Mouse (Mus musculus): ENCODE results near the gene Zfp810.
"Not testable (repeated sequence)": the region's sequence is repeated elsewhere in the genome, so short reads cannot be mapped to it uniquely, and the experiment has no call there.

Zfp810 gene

GRCm38 (mm10) chr9:22307156-22307919, at the start of gene Zfp810:
Gene Zfp810 (minus strand): TSS chr9:22307648.
- peak; percentile 97 for DNase-seq (ENCODE audit: low read depth)

GRCm38 (mm10) chr9:22355919-22356318, 48.5 kb upstream of the Zfp810 start:
- no peak for DNase-seq (ENCODE audit: low read depth)

- no peak for DNase-seq (ENCODE audit: low read depth)
Observed at GRCm38 (mm10) chr9:22353901-22354300, 46.5 kb upstream of the Zfp810 start.

DNA sequence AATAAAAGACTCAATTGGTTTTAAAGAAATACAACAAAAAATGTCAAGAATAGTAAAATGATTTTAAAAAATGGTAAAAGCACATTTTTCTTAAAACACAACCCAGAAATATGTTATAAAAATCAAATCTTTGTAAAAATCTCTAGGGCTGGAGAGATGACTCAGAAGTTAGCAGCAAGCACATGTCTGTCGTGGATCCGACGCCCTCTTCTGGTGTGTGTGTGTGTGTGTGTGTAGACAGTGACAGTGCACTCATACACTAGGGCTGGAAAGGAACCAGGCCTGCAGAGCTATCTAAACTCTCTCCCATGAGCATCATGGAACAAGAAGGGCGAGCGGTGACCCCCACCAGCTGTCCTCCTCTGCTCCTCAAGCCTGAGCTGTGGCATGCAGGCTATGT, 46.0 kb upstream of the Zfp810 start:
- no peak for DNase-seq (ENCODE audit: low read depth)

- DNase-seq (ENCODE audit: low read depth): no peak
Observed at GRCm38 (mm10) chr9:22340331-22340730, 32.9 kb upstream of the Zfp810 start.

- no peak for DNase-seq (ENCODE audit: low read depth)
Observed at GRCm38 (mm10) chr9:22337217-22337616, 29.8 kb upstream of the Zfp810 start.

DNA sequence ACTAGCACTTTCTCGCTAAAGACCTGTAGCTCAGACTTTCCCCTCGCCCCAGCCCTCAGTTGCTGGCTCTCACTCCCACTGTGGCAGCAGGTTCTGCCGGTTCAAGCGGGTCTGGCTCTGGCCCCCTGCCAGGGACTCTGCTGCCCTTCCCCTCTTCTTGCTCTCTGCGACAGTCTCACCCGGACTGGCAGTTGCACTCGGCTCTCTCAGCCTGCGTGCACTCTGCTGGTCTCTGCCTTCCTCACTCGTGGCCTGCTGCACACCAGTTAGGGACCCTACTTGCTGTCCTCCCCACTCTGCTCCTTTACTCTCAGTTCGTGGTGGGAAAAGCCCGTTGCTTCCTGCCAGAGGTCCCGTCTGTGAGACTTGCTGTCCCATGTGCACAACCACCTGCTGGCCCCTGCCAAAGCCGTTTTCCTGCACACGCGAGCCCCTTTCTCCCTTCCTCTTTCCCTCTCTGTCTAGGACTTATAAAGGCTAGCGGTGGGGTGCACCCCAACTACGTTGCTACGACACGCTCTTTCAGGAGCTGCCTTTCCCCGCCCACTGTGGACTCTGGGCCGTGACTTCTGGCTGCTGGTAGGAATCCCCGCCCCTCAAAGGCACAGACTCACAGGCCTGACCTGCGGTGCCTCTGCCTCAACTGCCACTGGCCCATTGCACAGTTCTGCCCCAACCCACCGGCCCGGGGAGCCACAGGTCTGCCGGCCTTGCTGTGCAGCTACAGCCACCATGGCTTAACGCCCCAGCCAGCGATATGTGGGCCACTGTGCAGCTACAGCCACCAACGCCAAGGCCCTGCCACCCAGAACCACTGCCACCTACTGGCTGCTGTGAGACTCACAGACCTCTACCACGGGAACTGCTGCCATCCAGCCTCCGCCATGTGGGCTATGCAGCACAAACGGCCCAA, 20.3 kb upstream of the Zfp810 start:
- DNase-seq (ENCODE audit: low read depth): peak; percentile 88

GRCm38 (mm10) chr9:22327099-22327474, 19.6 kb upstream of the Zfp810 start:
- no peak for DNase-seq (ENCODE audit: low read depth)

GRCm38 (mm10) chr9:22324579-22324978, 17.1 kb upstream of the Zfp810 start:
- no peak for DNase-seq (ENCODE audit: low read depth)

- no peak for DNase-seq (ENCODE audit: low read depth)
Observed at GRCm38 (mm10) chr9:22322381-22323211, 15.1 kb upstream of the Zfp810 start.

DNA sequence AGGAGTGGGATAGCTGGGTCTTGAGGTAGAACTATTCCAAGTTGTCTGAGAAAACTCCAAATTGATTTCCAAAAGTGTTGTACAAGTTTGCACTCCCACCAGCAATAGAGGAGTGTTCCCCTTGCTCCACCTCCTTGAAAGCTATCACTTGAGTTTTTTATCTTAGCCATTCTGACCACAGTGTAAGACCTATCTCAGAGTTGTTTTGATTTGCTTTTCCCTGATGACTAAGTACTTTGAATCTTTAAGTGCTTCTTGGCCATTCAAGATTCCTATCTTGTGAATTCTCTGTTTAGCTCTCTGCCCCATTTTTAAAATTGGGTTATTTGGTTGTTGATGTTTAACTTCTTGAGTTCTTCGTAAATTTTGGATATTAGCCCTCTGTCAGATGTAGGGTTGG, 11.7 kb upstream of the Zfp810 start:
- DNase-seq (ENCODE audit: low read depth): no peak

DNA sequence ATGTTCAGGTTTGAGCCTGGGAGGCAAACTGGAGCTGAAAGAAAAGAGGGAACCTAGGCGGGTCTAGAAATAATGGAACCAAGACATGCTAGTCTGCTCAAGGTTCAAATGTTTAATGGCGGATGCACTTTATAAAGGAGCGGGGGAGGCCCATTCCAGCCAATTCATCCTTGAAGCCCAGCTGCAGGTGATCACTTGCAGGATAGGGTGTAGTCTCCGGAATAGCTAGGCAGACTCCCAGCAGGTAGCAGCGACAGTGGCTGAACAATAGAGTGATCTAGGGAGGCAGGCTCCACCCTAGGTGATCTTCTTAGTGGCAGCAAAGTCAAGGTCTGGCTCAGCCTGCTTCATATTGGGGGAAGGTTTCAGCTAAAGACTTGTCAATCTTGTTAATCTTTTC, 8.6 kb upstream of the Zfp810 start:
- DNase-seq (ENCODE audit: low read depth): not testable (repeated sequence)

GRCm38 (mm10) chr9:22314066-22314465, 6.6 kb upstream of the Zfp810 start:
- DNase-seq (ENCODE audit: low read depth): no peak

DNA sequence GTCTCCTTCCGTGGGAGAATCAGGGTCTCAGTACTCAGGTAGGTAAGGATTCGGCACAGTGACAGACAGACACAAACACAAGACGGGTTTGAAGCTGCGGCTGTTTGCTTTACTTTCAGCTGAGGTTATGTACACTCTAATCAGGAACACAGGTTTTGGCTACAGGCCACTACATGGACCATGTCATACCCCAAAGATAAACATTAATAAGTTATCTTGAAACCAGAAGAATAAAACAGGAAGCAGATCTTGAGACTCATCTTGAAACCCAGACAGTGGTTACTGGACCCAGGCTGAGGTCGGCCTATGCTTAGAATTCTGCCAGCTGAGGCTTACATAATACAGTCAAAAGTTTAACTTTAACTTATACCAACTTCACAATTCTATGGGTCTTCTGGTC, 5.8 kb upstream of the Zfp810 start:
- no peak for DNase-seq (ENCODE audit: low read depth)

DNA sequence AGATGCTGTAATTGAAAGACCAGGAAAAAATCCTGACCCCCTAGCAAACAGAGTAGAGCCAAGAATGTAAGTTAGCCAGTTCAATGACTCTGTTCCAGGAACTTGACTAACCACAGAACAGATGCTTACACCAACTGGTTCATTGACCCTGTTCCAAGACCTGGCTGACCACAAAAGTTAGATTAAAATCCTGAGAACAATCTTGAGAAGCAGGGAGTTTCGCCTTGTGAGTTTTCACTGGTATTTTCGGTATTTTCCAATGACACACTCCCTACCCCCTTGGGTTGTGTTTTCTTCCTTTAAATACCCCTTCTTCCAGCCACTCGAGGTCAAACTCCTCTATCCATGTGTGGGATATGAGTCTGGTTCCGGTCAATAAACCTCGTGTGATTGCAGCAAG, 2.2 kb upstream of the Zfp810 start:
- DNase-seq (ENCODE audit: low read depth): no peak

- DNase-seq (ENCODE audit: low read depth): not testable (repeated sequence)
Observed at GRCm38 (mm10) chr9:22307920-22308262, 443 bp upstream of the Zfp810 start.

DNA sequence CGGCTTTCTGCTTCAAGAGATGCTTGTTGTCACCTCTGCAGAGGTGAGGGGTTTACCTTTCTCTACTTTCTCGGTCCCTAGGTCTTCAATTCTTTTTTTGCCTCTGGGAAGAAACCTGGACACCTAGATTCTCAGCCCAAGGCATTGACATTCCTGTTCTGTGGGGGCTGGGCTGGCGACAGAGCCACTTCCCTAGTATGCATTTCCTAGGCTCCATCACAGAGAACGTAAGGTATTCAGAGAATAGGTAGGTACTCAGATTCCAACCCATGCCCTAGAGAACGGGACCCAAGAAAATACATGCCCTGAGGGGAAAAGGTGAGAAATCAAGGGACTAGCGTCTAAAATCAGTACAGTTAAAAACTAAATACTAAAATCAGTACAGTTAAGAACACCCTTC, 722 bp downstream of the Zfp810 start:
- no peak for DNase-seq (ENCODE audit: low read depth)

DNA sequence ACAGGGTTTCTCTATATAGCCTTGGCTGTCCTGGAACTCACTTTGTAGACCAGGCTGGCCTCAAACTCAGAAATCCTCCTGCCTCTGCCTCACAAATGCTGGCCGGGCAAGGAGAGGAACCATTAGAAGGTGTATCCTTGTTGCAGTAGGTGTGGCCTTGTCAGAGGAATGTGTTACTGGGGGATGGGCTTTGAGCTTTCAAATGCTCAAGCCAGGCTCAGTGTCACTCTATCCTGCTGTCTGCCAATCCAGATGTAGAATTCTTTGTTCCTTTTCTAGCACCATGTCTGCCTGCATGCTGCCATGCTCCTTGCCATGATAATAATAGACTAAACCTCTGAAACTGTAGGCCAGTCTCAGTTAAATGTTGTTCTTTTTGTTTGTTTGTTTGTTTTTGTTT, 5.2 kb downstream of the Zfp810 start:
- no peak for DNase-seq (ENCODE audit: low read depth)

- DNase-seq (ENCODE audit: low read depth): no peak
Observed at GRCm38 (mm10) chr9:22278733-22279132, 28.7 kb downstream of the Zfp810 start.

DNA sequence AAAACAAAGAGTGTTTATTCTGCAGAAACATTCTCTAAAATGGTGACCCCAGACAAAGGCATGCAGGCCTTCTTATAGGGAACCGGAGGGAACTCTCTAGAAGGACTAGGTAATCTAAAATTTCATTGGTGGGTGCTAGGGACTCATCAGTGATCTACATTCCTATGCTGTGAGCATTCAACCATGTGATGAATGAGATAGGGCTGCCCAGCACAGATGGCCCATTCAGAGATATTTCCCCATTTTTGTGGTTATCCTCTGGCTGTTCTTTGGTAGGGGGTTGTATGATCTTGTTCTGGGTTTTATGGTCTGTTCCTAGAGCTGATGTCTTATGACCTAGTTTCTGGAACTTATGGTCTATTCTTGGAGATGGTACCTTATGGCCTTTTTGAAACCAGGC, 38.6 kb downstream of the Zfp810 start:
- DNase-seq (ENCODE audit: low read depth): no peak

DNA sequence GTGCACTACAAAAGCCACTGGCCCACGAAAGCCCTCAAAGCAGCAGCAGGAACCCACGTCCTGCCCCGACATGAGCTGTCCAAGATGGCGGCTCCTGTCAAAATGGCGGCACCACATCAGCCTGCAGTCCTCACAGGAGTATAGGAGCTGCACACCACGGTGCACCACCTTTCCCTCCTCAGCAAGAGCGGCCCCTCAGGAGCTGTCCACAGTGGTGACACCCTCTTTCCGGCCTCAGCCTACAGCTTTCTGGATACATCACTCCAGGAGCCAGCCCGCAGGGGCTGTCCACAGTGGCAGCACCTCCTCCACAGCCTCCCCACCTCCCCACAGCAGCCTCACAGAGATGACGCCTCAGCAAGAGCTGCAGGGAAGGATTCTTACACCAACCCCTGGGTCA, 44.8 kb downstream of the Zfp810 start:
- DNase-seq (ENCODE audit: low read depth): no peak

DNA sequence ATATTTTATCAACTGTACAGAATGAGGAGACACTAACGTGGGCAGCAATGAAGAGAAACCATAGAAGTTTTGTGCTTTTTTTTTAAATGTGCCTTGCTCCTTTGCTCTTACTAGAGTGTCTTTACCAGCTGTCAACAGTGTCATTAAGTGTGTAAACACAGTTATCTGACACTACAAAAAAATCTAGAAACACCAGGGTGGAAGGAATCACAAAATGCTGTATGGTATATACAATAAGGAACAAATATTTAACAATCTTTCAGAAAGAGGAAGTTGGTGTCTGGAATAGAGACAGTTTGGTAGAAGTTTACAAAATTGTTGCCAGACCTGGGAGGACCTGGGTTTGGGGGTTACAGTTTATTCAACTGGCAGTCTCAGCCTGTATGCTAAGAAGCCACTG, 45.9 kb downstream of the Zfp810 start:
- no peak for DNase-seq (ENCODE audit: low read depth)

GRCm38 (mm10) chr9:22260092-22260422, 47.4 kb downstream of the Zfp810 start:
- DNase-seq (ENCODE audit: low read depth): no peak
